Mouse (Mus musculus): Measurements from ENCODE around the gene BC052040.

Gene BC052040

GRCm38 (mm10) chr2:115601280-115601679 is 19.8 kb downstream of the BC052040 start:
- no peak for DNase-seq (ENCODE audit: low spot score)

GRCm38 (mm10) chr2:115602116-115602515 is 20.6 kb downstream of the BC052040 start:
- DNase-seq (ENCODE audit: low spot score) = no peak

DNA sequence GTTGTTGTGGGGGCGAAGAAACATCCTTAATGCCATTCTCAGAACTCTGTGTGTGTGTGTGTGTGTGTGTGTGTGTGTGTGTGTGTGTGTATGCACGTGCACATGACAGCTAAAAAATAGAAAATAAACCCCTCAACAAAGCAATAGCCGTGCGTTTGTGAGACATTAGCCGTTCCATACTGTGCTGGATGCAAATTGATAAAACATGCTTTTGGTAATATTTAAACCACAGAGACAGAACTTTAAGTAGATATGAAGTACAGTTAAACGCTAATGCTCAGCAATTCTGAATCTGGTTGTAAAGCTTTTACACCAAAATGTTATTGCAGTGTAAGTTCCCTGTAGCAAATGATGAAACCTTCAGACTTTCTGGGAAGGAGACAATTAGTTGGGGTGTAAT is 22.6 kb downstream of the BC052040 start:
- DNase-seq (ENCODE audit: low spot score) = no peak

DNA sequence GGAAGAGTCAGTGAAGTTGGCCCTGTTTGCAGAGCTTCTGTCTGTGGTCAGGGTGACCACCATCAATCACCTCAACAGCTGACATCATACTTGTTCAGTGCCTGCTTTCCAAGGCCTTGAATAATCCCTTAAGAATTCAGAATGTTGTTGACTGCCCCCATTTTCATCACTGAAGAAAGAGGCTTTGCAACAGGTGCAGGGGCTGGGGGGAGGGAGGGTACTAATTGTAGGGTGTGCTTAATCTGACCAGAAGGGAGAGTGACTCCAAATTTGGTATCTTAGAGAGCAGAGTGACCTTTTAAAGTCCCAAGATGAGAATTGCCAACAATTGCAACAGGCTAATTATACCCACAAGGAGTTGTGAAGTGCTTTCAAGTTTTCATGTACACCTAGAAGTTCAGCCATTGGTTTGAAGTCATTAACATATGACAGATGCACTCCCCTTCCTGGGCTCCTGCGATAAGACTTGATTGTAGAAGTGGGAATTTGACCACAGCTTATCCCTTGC is 24.4 kb downstream of the BC052040 start:
- no peak for DNase-seq (ENCODE audit: low spot score)

GRCm38 (mm10) chr2:115609020-115609419 is 27.5 kb downstream of the BC052040 start:
- DNase-seq (ENCODE audit: low spot score) = no peak

DNA sequence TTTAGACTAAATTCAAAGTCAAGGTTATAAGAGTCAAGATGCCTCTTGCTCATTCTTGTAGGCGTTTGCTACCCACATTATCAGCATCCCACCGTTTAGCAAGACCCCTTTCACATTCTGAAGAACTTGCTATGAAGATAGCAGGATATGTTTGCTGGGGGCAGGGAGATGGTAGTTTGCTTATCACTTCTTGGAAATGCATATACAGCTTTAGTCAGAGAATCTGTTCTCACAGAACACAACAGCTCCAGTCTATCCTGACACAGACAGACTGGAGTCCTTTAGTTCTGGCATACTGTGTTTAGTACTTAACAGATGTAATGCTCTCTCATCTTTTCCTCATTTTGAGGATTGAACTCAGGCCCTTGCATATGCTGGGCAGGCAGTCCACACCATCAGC is 28.6 kb downstream of the BC052040 start:
- DNase-seq (ENCODE audit: low spot score) = no peak

GRCm38 (mm10) chr2:115610503-115610902 is 29.0 kb downstream of the BC052040 start:
- DNase-seq (ENCODE audit: low spot score) = no peak

DNA sequence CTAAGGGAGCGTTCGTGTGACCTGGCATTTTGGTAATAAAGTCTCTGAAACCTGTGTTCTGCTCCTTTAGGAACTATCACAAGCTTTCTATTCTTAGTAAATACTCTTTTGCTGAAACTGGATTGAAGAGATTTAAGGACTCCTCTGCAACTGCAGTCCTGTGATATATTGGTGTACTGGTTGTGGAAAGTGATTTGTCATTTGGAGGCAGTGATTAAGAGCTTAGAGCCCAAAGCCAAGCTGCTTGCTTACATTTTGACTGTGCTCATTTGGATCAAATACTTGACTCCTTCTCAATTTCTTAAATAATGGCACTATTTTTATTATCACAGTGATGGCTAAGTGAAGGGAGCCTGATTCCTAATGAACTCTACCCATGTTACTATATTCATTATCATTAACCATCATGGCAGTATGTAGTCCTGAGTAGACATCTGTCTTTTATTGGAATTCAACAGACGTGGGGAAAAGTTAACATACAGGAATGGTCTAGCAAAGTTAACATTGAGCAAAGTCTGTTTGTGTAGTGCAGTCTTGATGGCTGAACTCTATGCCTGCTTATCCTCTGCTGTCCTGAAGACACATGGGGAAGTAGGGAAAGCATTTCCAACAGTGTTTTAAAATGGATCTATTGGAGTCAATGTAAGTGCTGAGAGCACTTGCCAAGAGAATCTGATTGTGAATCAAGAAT is 32.5 kb downstream of the BC052040 start:
- DNase-seq (ENCODE audit: low spot score) = no peak

DNA sequence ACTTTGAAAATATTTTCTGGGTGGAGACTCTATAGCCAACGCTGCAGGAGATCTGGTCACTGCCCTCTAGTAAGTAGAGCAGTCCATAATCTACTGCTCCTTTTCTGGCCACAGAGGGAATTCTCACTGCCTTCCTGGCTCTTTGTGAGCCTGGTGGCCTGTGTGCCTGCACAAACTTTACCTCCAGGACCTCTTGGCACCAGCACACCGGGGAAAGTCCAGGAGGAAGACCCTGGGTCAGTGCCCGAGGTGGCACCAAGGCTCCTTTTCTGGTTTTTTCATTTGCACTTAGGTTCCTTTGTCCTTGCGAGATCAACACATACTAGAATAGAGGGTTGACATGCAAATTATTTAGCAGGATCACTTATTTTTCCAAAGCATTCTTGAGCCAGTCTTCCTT is 47.0 kb downstream of the BC052040 start:
- no peak for DNase-seq (ENCODE audit: low spot score)

- DNase-seq (ENCODE audit: low spot score) = no peak
Measured at GRCm38 (mm10) chr2:115631031-115631434, 49.5 kb downstream of the BC052040 start.

DNA sequence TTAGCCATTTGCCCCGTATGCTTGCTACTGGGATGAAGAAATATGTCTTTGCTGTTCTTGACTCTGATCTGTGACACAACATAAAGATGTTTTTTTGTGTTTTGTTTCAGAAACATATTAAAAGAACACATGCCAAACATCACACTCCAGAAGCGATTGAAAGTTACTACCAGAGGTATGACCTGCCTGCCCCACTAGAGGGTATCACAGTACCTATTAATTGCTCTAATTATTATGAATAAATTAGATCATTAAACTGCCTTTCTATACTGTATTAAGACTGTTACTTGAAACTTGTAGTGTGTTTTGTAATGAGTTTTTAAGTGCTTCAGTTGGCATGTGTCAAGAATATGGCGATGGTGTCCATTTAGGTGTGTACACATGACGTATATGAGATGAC is 50.3 kb downstream of the BC052040 start:
- no peak for DNase-seq (ENCODE audit: low spot score)

GRCm38 (mm10) chr2:115650203-115650602 is 68.7 kb downstream of the BC052040 start:
- DNase-seq (ENCODE audit: low spot score) = no peak

DNA sequence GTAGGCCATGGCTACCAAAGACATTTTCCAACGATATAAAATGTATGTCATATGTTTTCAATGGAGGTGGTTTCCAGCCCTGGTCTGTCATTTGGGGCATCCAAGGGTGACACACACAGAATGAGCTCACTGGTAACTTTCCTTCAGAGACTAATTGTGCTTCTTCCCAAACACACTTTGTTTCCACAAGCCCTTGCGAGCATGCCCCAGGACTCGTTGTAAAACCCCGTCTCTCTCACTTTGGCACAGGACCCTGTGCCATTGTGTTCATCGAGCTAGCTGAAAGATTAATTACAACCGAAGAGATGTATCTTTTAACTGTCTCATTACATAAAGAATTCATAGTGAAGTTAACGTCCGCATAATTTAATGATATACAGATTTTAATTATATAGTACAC is 78.2 kb downstream of the BC052040 start:
- no peak for DNase-seq (ENCODE audit: low spot score)

- no peak for DNase-seq (ENCODE audit: low spot score)
Measured at GRCm38 (mm10) chr2:115660213-115661120, 79.0 kb downstream of the BC052040 start.

GRCm38 (mm10) chr2:115667516-115667915 is 86.0 kb downstream of the BC052040 start:
- no peak for DNase-seq (ENCODE audit: low spot score)

DNA sequence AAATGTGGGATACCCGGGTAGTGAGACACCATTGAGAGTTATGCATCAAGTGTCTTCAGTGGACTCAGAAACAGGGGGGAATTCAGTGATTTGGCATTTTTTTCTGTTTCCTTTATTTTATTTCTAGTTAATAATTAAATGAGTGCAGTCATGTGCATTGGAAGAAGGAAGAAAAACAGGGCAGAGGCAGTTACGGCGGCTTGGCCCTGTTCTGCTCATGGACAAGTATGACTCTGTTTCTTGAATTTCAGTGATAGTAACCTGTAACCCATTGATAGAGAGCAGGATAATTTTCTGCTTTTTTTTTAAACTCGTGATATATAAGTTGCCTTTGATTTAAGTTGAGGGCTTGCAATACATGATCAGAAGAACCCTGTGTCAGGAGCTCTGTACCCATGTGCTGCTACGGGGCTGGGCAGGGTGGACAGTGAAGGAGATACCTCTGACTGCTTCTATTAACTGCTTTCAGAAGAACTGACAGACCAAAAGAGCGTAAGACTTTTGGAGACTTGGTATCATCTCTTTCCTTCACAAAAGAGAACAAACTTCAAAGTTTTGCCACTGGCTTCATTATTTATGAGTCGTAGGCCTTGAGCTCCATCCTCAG is 91.6 kb downstream of the BC052040 start:
- no peak for DNase-seq (ENCODE audit: low spot score)

DNA sequence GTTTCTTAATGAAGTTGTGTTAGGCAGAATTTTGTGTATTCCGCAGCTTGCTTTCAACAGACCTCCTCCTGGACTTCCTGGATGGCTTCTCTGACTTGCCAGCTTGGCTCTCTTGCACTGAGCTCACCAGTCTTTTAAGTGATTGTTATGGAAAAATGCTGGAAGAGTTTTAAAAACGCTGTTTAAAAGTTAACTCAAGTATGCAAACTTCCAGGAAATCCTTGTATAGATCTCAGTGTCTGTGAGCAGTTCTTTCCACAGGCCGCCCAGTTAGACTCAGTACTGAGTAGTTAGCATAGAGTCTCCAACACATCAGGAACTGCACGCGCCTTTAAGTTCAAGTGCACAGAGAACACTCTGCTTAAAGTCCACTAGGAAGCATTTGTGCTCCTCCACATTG is 97.3 kb downstream of the BC052040 start:
- DNase-seq (ENCODE audit: low spot score) = no peak

GRCm38 (mm10) chr2:115685250-115685649 is 103.7 kb downstream of the BC052040 start:
- DNase-seq (ENCODE audit: low spot score) = no peak

DNA sequence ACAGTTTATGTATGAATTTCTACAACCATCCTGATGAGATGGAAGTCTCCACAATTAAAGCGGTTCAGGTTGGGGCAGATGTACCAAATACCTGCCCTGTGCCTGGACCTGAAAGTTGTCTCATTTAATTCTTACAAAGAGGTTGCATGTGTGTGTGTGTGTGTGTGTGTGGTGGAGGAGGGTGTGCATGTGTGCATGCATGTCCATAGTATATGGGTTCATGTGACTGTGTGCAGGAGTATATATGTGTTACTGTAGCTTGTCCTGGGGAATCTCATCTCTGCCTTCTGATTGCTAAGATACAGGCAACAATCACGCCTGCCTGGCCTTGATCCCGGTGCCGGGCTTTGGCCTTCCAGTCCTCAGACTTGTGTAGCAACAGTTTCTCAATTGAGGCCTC is 106.1 kb downstream of the BC052040 start:
- no peak for DNase-seq (ENCODE audit: low spot score)

GRCm38 (mm10) chr2:115688282-115688681 is 106.8 kb downstream of the BC052040 start:
- DNase-seq (ENCODE audit: low spot score) = peak; percentile 47

DNA sequence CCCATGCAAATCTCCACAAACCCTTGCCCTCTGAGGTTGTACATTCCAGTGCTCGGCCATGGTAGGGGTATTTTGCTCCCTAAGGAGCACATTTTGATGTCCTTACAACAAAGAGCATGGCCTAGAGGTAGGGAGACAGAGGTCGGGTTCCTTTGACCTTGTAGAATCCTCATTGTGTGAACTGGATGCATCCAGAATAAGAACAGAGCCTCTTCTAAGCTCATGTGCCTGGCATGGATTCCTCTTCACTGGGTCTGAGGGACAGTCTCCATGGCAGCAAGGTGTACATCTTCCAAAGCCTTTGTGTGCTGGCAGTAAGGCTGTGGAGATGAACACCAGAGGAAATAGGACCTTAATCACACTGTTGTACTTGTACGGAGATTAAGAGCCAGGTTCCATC is 112.3 kb downstream of the BC052040 start:
- no peak for DNase-seq (ENCODE audit: low spot score)

- DNase-seq (ENCODE audit: low spot score) = no peak
Measured at GRCm38 (mm10) chr2:115694386-115694785, 112.9 kb downstream of the BC052040 start.

- DNase-seq (ENCODE audit: low spot score) = no peak
Measured at GRCm38 (mm10) chr2:115699032-115699431, 117.5 kb downstream of the BC052040 start.
